Mouse (Mus musculus) B cell, adult (primary cell): ENCODE measurements around the gene Defb10. TPM values are rescaled to one million over a fixed set of nuclear protein-coding genes. Genes with fewer than 3 reads are reported as not detected.

Source experiments
- total RNA-seq: library from RNA; stranded (reverse); gene quantifications from 4 replicates; pipeline ENCODE4 v1.2.4, GENCODE M21; 2023; ENCODE audit not compliant: inconsistent age

Gene Defb10
- total RNA-seq: not detected in 4 replicates

GRCm38 (mm10) chr8:21858586-21858985 lies at the start of gene Defb10:
Gene Defb10 (plus strand): TSS chr8:21858901.

GRCm38 (mm10) chr8:21885321-21885720 lies 26.6 kb downstream of the Defb10 start, which contains the start of gene Defb9:
Gene Defb9 (minus strand): TSS chr8:21885421.

GRCm38 (mm10) chr8:21906290-21906689 lies 47.6 kb downstream of the Defb10 start, which contains the start of gene Defb11:
Gene Defb11 (minus strand): TSS chr8:21906412.

Other genes with a start within 250 kb of the Defb10 start
- not detected in 4 replicates for gene Defa26, start 240.7 kb upstream of the Defb10 start, total RNA-seq
- gene Defa17, start 203.1 kb upstream of the Defb10 start, total RNA-seq: not detected in 4 replicates
- gene Defa34, start 193.1 kb upstream of the Defb10 start, total RNA-seq: not detected in 4 replicates
- not detected in 4 replicates for gene AY761184, start 155.3 kb upstream of the Defb10 start, total RNA-seq
- gene Defa24, start 124.4 kb upstream of the Defb10 start, total RNA-seq: not detected in 4 replicates
- gene Defb50, start 35.4 kb upstream of the Defb10 start, total RNA-seq: not detected in 4 replicates
- gene Defb2, start 19.0 kb upstream of the Defb10 start, total RNA-seq: not detected in 4 replicates
- gene Defb9, start 26.5 kb downstream of the Defb10 start, total RNA-seq: not detected in 4 replicates
- gene Defb11, start 47.5 kb downstream of the Defb10 start, total RNA-seq: not detected in 4 replicates
- gene Defb15, start 73.8 kb downstream of the Defb10 start, total RNA-seq: not detected in 4 replicates
- not detected in 4 replicates for gene Defb35, start 79.5 kb downstream of the Defb10 start, total RNA-seq
- gene Defb13, start 87.9 kb downstream of the Defb10 start, total RNA-seq: not detected in 4 replicates
- gene Fam90a1a, start 99.8 kb downstream of the Defb10 start, total RNA-seq: not detected in 4 replicates
- not detected in 4 replicates for gene Ccdc70, start 110.9 kb downstream of the Defb10 start, total RNA-seq
- 0.19 to 0.58 TPM (median 0.36 TPM) in 4 replicates for gene Atp7b, start 201.4 kb downstream of the Defb10 start, total RNA-seq
- gene Alg11, start 201.8 kb downstream of the Defb10 start, total RNA-seq: 14.8 to 24.1 TPM (median 20.4 TPM) in 4 replicates